Mouse (Mus musculus) limb, embryonic 12.5 days (tissue): Measurements from ENCODE around the gene Col23a1. TPM values are rescaled to one million over a fixed set of nuclear protein-coding genes. Genes with fewer than 3 reads are reported as not detected.
"Not testable (repeated sequence)": the region's sequence is repeated elsewhere in the genome, so short reads cannot be mapped to it uniquely, and the experiment has no call there.

Experiments used
- ATAC-seq: fragments of 200-750 bp; cut with Nextera tagmentation; 2 replicates; pipeline ENCODE4 v1.8.0; 2017; ENCODE audit warnings: low read depth, moderate TSS enrichment; ENCODE audit not compliant: insufficient number of reproducible peaks, insufficient read depth, low FRiP score, low TSS enrichment
- H3K27ac ChIP-seq: fragments of 300-500 bp; sonication (generic); 2 replicates; pipeline ENCODE4 v1.5.1; 2016; ENCODE audit warnings: mild to moderate bottlenecking, moderate library complexity
- H3K27me3 ChIP-seq: fragments of 300-500 bp; sonication (generic); 2 replicates; pipeline ENCODE4 v1.6.1; 2016; ENCODE audit warnings: mild to moderate bottlenecking, moderate library complexity
- H3K36me3 ChIP-seq: fragments of 300-500 bp; sonication (generic); 2 replicates; pipeline ENCODE4 v1.6.1; 2016; ENCODE audit warnings: mild to moderate bottlenecking, moderate library complexity
- H3K4me1 ChIP-seq: fragments of 300-500 bp; sonication (generic); replicated peaks from 2 replicates; pipeline ENCODE4 v1.6.1; 2016
- H3K4me2 ChIP-seq: fragments of 300-500 bp; sonication (generic); 2 replicates; pipeline ENCODE4 v1.6.1; 2016; ENCODE audit warnings: mild to moderate bottlenecking, moderate library complexity
- H3K4me3 ChIP-seq: fragments of 300-500 bp; sonication (generic); replicated peaks from 2 replicates; pipeline ENCODE4 v1.5.1; 2016; ENCODE audit warnings: mild to moderate bottlenecking
- H3K9ac ChIP-seq: fragments of 300-500 bp; sonication (generic); replicated peaks from 2 replicates; pipeline ENCODE4 v1.6.1; 2016; ENCODE audit warnings: mild to moderate bottlenecking, moderate library complexity
- H3K9me3 ChIP-seq: fragments of 300-500 bp; sonication (generic); 2 replicates; pipeline ENCODE4 v1.6.1; 2016; ENCODE audit warnings: mild to moderate bottlenecking, moderate library complexity
- WGBS: fragments of 180-500 bp; shearing (Covaris S2); methylation state at CpG from one replicate; pipeline ENCODE4 v1.1.7; 2016; 5-methylcytosine and 5-hydroxymethylcytosine counted together
- polyA plus RNA-seq: library from polyadenylated mRNA; unstranded; fragments of >200 nt; fragmentation: Nextera tagmentation; extraction: Ambion mirVana; gene quantifications from 2 replicates; pipeline ENCODE4 v1.2.1, GENCODE M21; 2016

Col23a1 gene
- polyA plus RNA-seq, 1 experiment from 2014 or later: 29.4 TPM

- Histone ChIP-seq H3K4me1 (peaks cover 23% of the 10 kb centered on the region), H3K9ac (peak overlapping the region; percentile 75), H3K27me3 (no peaks in the 10 kb centered on the region), H3K4me3 (peak overlapping the region; percentile 87), H3K27ac (peak overlapping the region; percentile 56; the same call in 1 of the 2 replicates), H3K4me2 (peak overlapping the region; percentile 78), H3K9me3 (no peaks in the 10 kb centered on the region), H3K36me3 (peaks cover 38% of the 10 kb centered on the region)
- ATAC-seq: no peak
- 2% methylated on average over 11 of the region's 11 CpGs for WGBS
Measured at GRCm38 (mm10) chr11:51620084-51620483, 330.4 kb downstream of the Col23a1 start.

- Histone ChIP-seq H3K36me3 (peaks cover 55% of the 10 kb centered on the region), H3K9me3 (no peaks in the 10 kb centered on the region), H3K4me2 (no peak overlapping the region), H3K4me3 (no peak overlapping the region), H3K9ac (no peak overlapping the region), H3K27ac (no peak overlapping the region), H3K27me3 (no peaks in the 10 kb centered on the region), H3K4me1 (peaks cover 15% of the 10 kb centered on the region)
- ATAC-seq: no peak
- WGBS: 94% methylated on average over 2 of the region's 2 CpGs
Measured at GRCm38 (mm10) chr11:51621776-51622175, 332.1 kb downstream of the Col23a1 start.

- Histone ChIP-seq H3K9ac (no peak overlapping the region), H3K36me3 (peaks cover 67% of the 10 kb centered on the region), H3K27ac (no peak overlapping the region), H3K27me3 (no peaks in the 10 kb centered on the region), H3K4me2 (no peak overlapping the region), H3K4me3 (no peak overlapping the region), H3K4me1 (peaks cover 15% of the 10 kb centered on the region), H3K9me3 (no peaks in the 10 kb centered on the region)
- 85% methylated on average over 7 of the region's 7 CpGs for WGBS
- ATAC-seq: no peak
Measured at GRCm38 (mm10) chr11:51622971-51623491, 333.3 kb downstream of the Col23a1 start.

GRCm38 (mm10) chr11:51625187-51625820 is 335.6 kb downstream of the Col23a1 start:
- no peaks in the 10 kb centered on the region for H3K9me3 ChIP-seq
- H3K4me1 ChIP-seq: peaks cover 11% of the 10 kb centered on the region
- no peak for ATAC-seq
- H3K4me3 ChIP-seq: no peak overlapping the region
- WGBS: 87% methylated on average over 5 of the region's 5 CpGs
- no peak overlapping the region for H3K27ac ChIP-seq
- no peaks in the 10 kb centered on the region for H3K27me3 ChIP-seq
- no peak overlapping the region for H3K9ac ChIP-seq
- H3K4me2 ChIP-seq: no peak overlapping the region
- peaks cover 78% of the 10 kb centered on the region for H3K36me3 ChIP-seq

- H3K4me3 ChIP-seq: no peak overlapping the region
- H3K4me1 ChIP-seq: no peaks in the 10 kb centered on the region
- no peak overlapping the region for H3K9ac ChIP-seq
- peaks cover 67% of the 10 kb centered on the region for H3K36me3 ChIP-seq
- H3K27ac ChIP-seq: no peak overlapping the region
- no peak for ATAC-seq
- H3K4me2 ChIP-seq: no peak overlapping the region
- H3K9me3 ChIP-seq: no peaks in the 10 kb centered on the region
- 89% methylated on average over 9 of the region's 9 CpGs for WGBS
- no peaks in the 10 kb centered on the region for H3K27me3 ChIP-seq
Measured at GRCm38 (mm10) chr11:51627425-51627824, 337.7 kb downstream of the Col23a1 start.

- no peaks in the 10 kb centered on the region for H3K9me3 ChIP-seq
- no peaks in the 10 kb centered on the region for H3K4me1 ChIP-seq
- 87% methylated on average over 8 of the region's 8 CpGs for WGBS
- no peaks in the 10 kb centered on the region for H3K27me3 ChIP-seq
- no peak for ATAC-seq
- no peak overlapping the region for H3K9ac ChIP-seq
- H3K4me3 ChIP-seq: no peak overlapping the region
- H3K27ac ChIP-seq: no peak overlapping the region
- peaks cover 62% of the 10 kb centered on the region for H3K36me3 ChIP-seq
- no peak overlapping the region for H3K4me2 ChIP-seq
Measured at GRCm38 (mm10) chr11:51627907-51628306, 338.2 kb downstream of the Col23a1 start.

GRCm38 (mm10) chr11:51629651-51630314 is 340.1 kb downstream of the Col23a1 start:
- no peak overlapping the region for H3K4me2 ChIP-seq
- no peak overlapping the region for H3K27ac ChIP-seq
- peaks cover 43% of the 10 kb centered on the region for H3K36me3 ChIP-seq
- no peak for ATAC-seq
- H3K4me3 ChIP-seq: no peak overlapping the region
- peaks cover 3% of the 10 kb centered on the region; the same call in 1 of the 2 replicates for H3K4me1 ChIP-seq
- H3K9me3 ChIP-seq: no peaks in the 10 kb centered on the region
- WGBS: 88% methylated on average over 15 of the region's 15 CpGs
- H3K27me3 ChIP-seq: no peaks in the 10 kb centered on the region
- H3K9ac ChIP-seq: no peak overlapping the region

- Histone ChIP-seq H3K36me3 (peaks cover 19% of the 10 kb centered on the region), H3K27me3 (no peaks in the 10 kb centered on the region), H3K4me1 (peaks cover 15% of the 10 kb centered on the region), H3K27ac (no peak overlapping the region), H3K9ac (no peak overlapping the region), H3K9me3 (no peaks in the 10 kb centered on the region), H3K4me2 (no peak overlapping the region), H3K4me3 (no peak overlapping the region)
- no peak for ATAC-seq
- 88% methylated on average over 6 of the region's 6 CpGs for WGBS
Measured at GRCm38 (mm10) chr11:51632130-51632753, 342.5 kb downstream of the Col23a1 start.

- H3K4me2 ChIP-seq, ATAC-seq, H3K27me3 ChIP-seq, H3K4me3 ChIP-seq, H3K36me3 ChIP-seq, H3K9ac ChIP-seq, H3K27ac ChIP-seq, H3K9me3 ChIP-seq: not testable (repeated sequence)
- 93% methylated on average over 7 of the region's 7 CpGs for WGBS
- H3K4me1 ChIP-seq: peaks cover 24% of the 10 kb centered on the region
Measured at GRCm38 (mm10) chr11:51633200-51633599, 343.5 kb downstream of the Col23a1 start.
